Mouse (Mus musculus) ES-E14 (cell line): ENCODE data around the gene Ccdc13. TPM values are rescaled to one million over a fixed set of nuclear protein-coding genes. Genes with fewer than 3 reads are reported as not detected.

Experiments used
- DNase-seq: peaks from one replicate; pipeline ENCODE4 v3.0.0-alpha.2; 2013; ENCODE audit warnings: low read depth, low spot score
- H3K27ac ChIP-seq: 2 replicates; pipeline ENCODE4 v1.5.1; 2012; ENCODE audit warnings: low read depth, mild to moderate bottlenecking, low read length, moderate library complexity, mixed read lengths; ENCODE audit not compliant: poor library complexity, insufficient read depth, severe bottlenecking
- H3K36me3 ChIP-seq: 2 replicates; pipeline ENCODE4 v1.6.1; 2012; ENCODE audit warnings: mild to moderate bottlenecking, low read length, moderate library complexity, mixed read lengths; ENCODE audit not compliant: control insufficient read depth, poor library complexity, insufficient read depth, severe bottlenecking
- H3K4me1 ChIP-seq, 2 experiments: fragments of 150-350 bp in 1 of 2; sonication (generic) in 1 of 2; 2 replicates each; pipeline ENCODE4 v1.6.1; 2012; ENCODE audit warnings: low read length in 2 of 2, mild to moderate bottlenecking in 1 of 2, mixed read lengths in 1 of 2; ENCODE audit not compliant: control insufficient read depth in 2 of 2, insufficient read depth in 2 of 2, poor library complexity in 1 of 2
- H3K4me3 ChIP-seq, 2 experiments: fragments of 150-350 bp in 1 of 2; sonication (generic) in 1 of 2; 2 replicates each; pipeline ENCODE4 v1.5.1; 2012; ENCODE audit warnings: low read length in 2 of 2, low read depth in 1 of 2, mild to moderate bottlenecking in 1 of 2, mixed read lengths in 1 of 2; ENCODE audit not compliant: insufficient read depth in 1 of 2, poor library complexity in 1 of 2, severe bottlenecking in 1 of 2
- H3K9ac ChIP-seq: 2 replicates; pipeline ENCODE4 v1.6.1; 2012; ENCODE audit warnings: low read depth, mild to moderate bottlenecking, low read length, mixed read lengths; ENCODE audit not compliant: poor library complexity, insufficient read depth, severe bottlenecking
- H3K9me3 ChIP-seq: fragments of 150-350 bp; sonication (generic); 2 replicates; pipeline ENCODE4 v1.6.1; 2012; ENCODE audit warnings: low read depth, mild to moderate bottlenecking, low read length; ENCODE audit not compliant: control insufficient read depth, insufficient read depth
- CHD2 ChIP-seq: IDR thresholded peaks from 2 replicates; pipeline ENCODE4 v1.6.1; 2014; ENCODE audit warnings: mild to moderate bottlenecking, low read depth, low read length, inconsistent platforms
- HCFC1 ChIP-seq: IDR thresholded peaks from 2 replicates; pipeline ENCODE4 v1.6.1; 2012; ENCODE audit warnings: low read length, inconsistent platforms, borderline replicate concordance; ENCODE audit not compliant: insufficient read depth
- MAFK ChIP-seq: IDR thresholded peaks from 2 replicates; pipeline ENCODE4 v1.6.1; 2014; ENCODE audit warnings: mild to moderate bottlenecking, low read depth, low read length, inconsistent platforms; ENCODE audit not compliant: insufficient read depth
- ZC3H11A ChIP-seq: IDR thresholded peaks from 2 replicates; pipeline ENCODE4 v1.6.1; 2012; ENCODE audit warnings: low read depth, mild to moderate bottlenecking, inconsistent platforms, low read length, borderline replicate concordance
- ZNF384 ChIP-seq: IDR thresholded peaks from 2 replicates; pipeline ENCODE4 v1.6.1; 2012; ENCODE audit warnings: low read depth, low read length, inconsistent platforms
- in situ Hi-C, 2 experiments: fragments of 600-800 bp; cut with MboI; formaldehyde crosslinking; loops; one replicate each; pipeline ENCODE4 v1.15.1; 2025; ENCODE audit warnings: low sequenced_read_pairs in 2 of 2, inconsistent platforms in 1 of 2; ENCODE audit not compliant: unreplicated experiment in 2 of 2
- total RNA-seq: library from RNA; depleted of rRNA; stranded (reverse); fragments of 300-350 nt; gene quantifications from 2 replicates; pipeline ENCODE4 v1.2.3, GENCODE M21; 2012

The Ccdc13 gene
- total RNA-seq, 1 experiment, result 0.58 TPM

DNA sequence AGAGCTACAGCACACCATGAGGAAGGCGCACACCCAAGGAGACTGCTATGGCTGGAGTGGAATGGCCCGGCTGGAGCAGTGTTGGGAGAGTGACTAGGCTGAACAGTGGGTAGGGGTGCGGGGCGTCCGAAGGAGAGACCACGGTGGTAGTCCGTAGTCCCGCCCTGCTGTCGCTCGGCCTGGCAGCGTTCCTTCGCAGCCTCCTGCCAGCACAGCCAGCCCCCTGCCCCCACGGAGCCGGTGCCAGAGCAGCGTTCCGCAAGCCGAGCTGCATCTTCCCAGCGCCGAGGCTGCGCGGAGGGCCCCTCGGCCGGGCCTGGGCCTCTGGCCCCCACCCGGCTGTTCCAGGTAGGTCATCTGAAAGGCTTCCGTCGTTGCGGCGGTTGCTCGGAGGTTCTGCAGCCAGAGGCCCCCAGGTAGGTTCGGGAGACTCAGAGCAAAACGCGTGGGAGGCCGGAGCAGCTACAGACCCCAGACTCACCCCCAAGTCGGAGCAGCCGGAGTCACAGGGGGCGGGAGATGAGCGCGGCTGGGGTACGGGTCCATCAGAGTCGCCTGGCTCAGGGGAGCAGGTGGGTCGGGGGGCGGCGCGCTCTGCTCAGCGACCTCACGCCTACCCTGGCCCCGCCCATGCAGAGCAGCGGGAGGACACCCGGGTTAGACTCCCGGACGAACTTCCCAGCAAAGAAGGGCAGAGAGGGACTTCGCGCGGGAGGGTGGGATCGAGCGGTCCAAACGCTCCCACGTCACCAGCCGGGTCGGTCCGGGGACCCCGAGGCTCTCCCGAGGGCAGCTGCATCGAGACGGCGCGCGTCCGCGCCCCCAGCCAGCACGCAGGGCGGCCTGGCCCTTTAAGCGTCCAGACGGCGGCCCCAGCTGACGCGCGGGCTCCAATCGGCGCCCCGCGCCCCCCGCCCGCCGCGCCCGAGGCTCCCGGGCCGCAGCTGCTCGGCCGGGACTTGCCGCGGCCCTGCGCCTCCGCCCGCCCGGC is 79.9 kb downstream of the Ccdc13 start, which contains the start of gene Zfp651:
Gene Zfp651, plus strand, starts transcription at position 240 of the 991 bp plus-strand sequence.
- TF ChIP-seq HCFC1 (no peak), ZC3H11A (no peak), MAFK (no peak), CHD2 (no peak), ZNF384 (no peak)
- DNase-seq, result no peak
- peaks cover 10% of the 10 kb centered on the region for H3K36me3 ChIP-seq
- peak within 1 kb of the TSS; percentile 84 for H3K9ac ChIP-seq
- no peak within 1 kb of the TSS for H3K27ac ChIP-seq
- peak within 1 kb of the TSS; percentile 77 to 92 for H3K4me3 ChIP-seq
- H3K4me1 ChIP-seq, result peaks cover 0 to 24% of the 10 kb centered on the region in 2 experiments; a peak in 2 of 4 replicates
- in situ Hi-C loops, result no loop called here
- H3K9me3 ChIP-seq, result no peaks in the 10 kb centered on the region

GRCm38 (mm10) chr9:121757835-121758814 is 81.1 kb downstream of the Ccdc13 start:
- Histone ChIP-seq H3K4me3 (peak overlapping the region in 1 of 2 experiments; percentile 77; a peak in 1 of 4 replicates), H3K36me3 (peaks cover 14% of the 10 kb centered on the region), H3K27ac (no peak overlapping the region), H3K9ac (no peak overlapping the region), H3K9me3 (no peaks in the 10 kb centered on the region), H3K4me1 (peaks cover 0 to 23% of the 10 kb centered on the region in 2 experiments; a peak in 2 of 4 replicates)
- in situ Hi-C loops, result no loop called here
- no peak for DNase-seq
- TF ChIP-seq HCFC1 (no peak), MAFK (no peak), ZNF384 (no peak), ZC3H11A (no peak), CHD2 (no peak)

GRCm38 (mm10) chr9:121757432-121757831 is 81.8 kb downstream of the Ccdc13 start:
- in situ Hi-C loops, result no loop called here
- TF ChIP-seq MAFK (no peak), ZNF384 (no peak), HCFC1 (no peak), CHD2 (no peak), ZC3H11A (no peak)
- Histone ChIP-seq H3K9ac (no peak overlapping the region), H3K27ac (no peak overlapping the region), H3K4me3 (no peak overlapping the region), H3K36me3 (peaks cover 18% of the 10 kb centered on the region), H3K4me1 (peaks cover 0 to 23% of the 10 kb centered on the region in 2 experiments; a peak in 2 of 4 replicates), H3K9me3 (no peaks in the 10 kb centered on the region)
- DNase-seq, result no peak

GRCm38 (mm10) chr9:121756785-121757184 is 82.5 kb downstream of the Ccdc13 start:
- no peak for DNase-seq
- Histone ChIP-seq H3K4me1 (peaks cover 0 to 21% of the 10 kb centered on the region in 2 experiments; a peak in 2 of 4 replicates), H3K4me3 (no peak overlapping the region), H3K27ac (no peak overlapping the region), H3K9me3 (no peaks in the 10 kb centered on the region), H3K9ac (no peak overlapping the region), H3K36me3 (peaks cover 19% of the 10 kb centered on the region)
- in situ Hi-C loops, result no loop called here
- TF ChIP-seq ZNF384 (no peak), HCFC1 (no peak), MAFK (no peak), CHD2 (no peak), ZC3H11A (no peak)
